Mouse (Mus musculus): ENCODE results near the gene Dgkq. TPM values are rescaled to one million over a fixed set of nuclear protein-coding genes. Genes with fewer than 3 reads are reported as not detected.

The Dgkq gene
- polyA plus RNA-seq, 1 experiment, result 0.08 TPM

DNA sequence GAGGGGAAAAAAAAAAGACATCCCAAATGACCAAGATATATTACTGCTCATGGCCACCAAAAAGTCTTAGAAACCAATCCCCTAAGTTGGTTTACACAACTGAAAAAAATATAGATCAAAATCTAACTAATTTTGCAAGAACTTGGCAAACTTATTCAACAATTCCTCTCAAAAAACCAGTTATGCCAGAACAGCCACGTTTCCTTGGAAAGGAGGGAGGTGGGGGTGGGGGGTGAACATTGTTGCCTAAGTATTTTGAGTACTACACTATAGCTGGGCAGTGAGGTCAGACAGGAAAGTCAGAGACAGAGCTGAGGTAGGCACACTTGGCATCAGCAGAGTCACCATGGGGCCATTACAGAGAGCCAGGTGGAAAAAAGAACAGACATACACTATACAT, 69.5 kb downstream of the Dgkq start:
- Histone ChIP-seq H3K4me1 (ENCODE audit: control insufficient read depth) (no peaks in the 10 kb centered on the region), H3K9me3 (ENCODE audit: control insufficient read depth, low read length) (no peaks in the 10 kb centered on the region), H3K27me3 (ENCODE audit: control insufficient read depth) (no peaks in the 10 kb centered on the region), H3K4me3 (replicated peaks) (no peak overlapping the region), H3K36me3 (ENCODE audit: control insufficient read depth) (peaks cover 99% of the 10 kb centered on the region)
- TF ChIP-seq GATA1 (IDR thresholded peaks at IDR 0.05; ENCODE audit: low read length), result no peak
- TF ChIP-seq TAL1 (IDR thresholded peaks at IDR 0.05; ENCODE audit: low read length), result no peak

Other genes starting within 250 kb of the Dgkq start
- gene Atp5k, start 235.2 kb downstream of the Dgkq start, polyA plus RNA-seq (2012), result 22.6 and 24.2 TPM in 2 replicates
- gene Mfsd7a, start 220.8 kb downstream of the Dgkq start, polyA plus RNA-seq (2012), result not detected in 2 replicates
- gene Pcgf3, start 208.4 kb downstream of the Dgkq start, polyA plus RNA-seq (2012), result 0.36 and 0.60 TPM in 2 replicates
- gene Cplx1, start 119.6 kb downstream of the Dgkq start, polyA plus RNA-seq (2012), result 0.05 TPM in 1 of 2 replicates, not detected in the other
- gene Gak, start 39.9 kb downstream of the Dgkq start, polyA plus RNA-seq (2012), result 5.2 and 6.8 TPM in 2 replicates
- gene Tmem175, start 39.9 kb downstream of the Dgkq start, polyA plus RNA-seq (2012), result 0.09 and 0.14 TPM in 2 replicates
- 0.06 and 0.07 TPM in 2 replicates for gene Idua, start 9.3 kb downstream of the Dgkq start, polyA plus RNA-seq (2012)
- gene Slc26a1, start 5.9 kb upstream of the Dgkq start, polyA plus RNA-seq (2012), result 0.47 and 0.59 TPM in 2 replicates
- 1.8 and 2.4 TPM in 2 replicates for gene Fgfrl1, start 22.7 kb upstream of the Dgkq start, polyA plus RNA-seq (2012)
- gene Rnf212, start 105.3 kb upstream of the Dgkq start, polyA plus RNA-seq (2012), result 0.31 and 1.1 TPM in 2 replicates
- gene Tmed11, start 125.7 kb upstream of the Dgkq start, polyA plus RNA-seq (2012), result not detected in 2 replicates
- not detected in 2 replicates for gene Vmn2r8, start 139.2 kb upstream of the Dgkq start, polyA plus RNA-seq (2012)
- gene Vmn2r9, start 182.9 kb upstream of the Dgkq start, polyA plus RNA-seq (2012), result 0.01 TPM in 1 of 2 replicates, not detected in the other